Mouse (Mus musculus): ENCODE measurements at regions not wholly inside any gene's neighbourhood (a gene's known extent, or its start where the extent isn't known, plus 50 kb on each side); places are given as distances from the start of the nearest gene placed in this dataset.
A peak's percentile ranks its signal among the peaks of the same experiment; 100 is the strongest.

- TF ChIP-seq POLR2A (IDR thresholded peaks at IDR 0.05; ENCODE audit: borderline replicate concordance, insufficient read depth, low read length), result no peak
- peak; percentile 19; the same call in 1 of the 2 replicates for TF ChIP-seq CTCF (IDR thresholded peaks at IDR 0.05; ENCODE audit: borderline replicate concordance, insufficient read depth, low read depth, low read length)
Measured at GRCm38 (mm10) chr2:47491874-47492539, 1321.9 kb upstream of the Acvr2a start.

Measured in cerebellum, adult 2 months (tissue).